Mouse (Mus musculus) ovary, postnatal 14 days (tissue): ENCODE measurements around the gene Psmc3.
"Not testable (repeated sequence)": the region's sequence is repeated elsewhere in the genome, so short reads cannot be mapped to it uniquely, and the experiment has no call there.

Source experiments
- DNase-seq: peaks from one replicate; pipeline ENCODE4 v3.0.0; 2022; ENCODE audit warnings: low spot score

Gene Psmc3

DNA sequence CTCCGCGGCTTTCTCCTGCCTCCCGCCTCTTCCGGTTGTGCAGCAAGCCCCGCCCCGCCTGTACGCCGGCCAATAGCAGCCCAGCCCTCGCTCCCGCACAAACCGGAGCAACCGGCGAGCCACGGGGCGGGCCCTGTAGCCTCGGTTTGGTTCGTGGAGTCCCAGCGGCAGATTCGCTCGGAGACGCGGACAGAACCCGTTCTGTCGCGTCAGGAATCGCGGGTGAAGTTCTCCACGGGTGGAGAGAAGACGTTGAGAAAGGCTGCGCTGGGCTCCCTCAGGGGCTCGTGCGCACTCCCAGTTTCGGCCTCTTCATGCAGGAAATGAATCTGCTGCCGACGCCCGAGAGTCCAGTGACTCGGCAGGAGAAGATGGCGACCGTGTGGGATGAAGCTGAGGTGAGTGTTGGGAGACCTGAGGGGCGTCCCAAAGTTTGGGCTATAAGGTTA, at the start of gene Psmc3:
Gene Psmc3, plus strand, starts transcription at position 76 of the 449 bp plus-strand sequence.
- peak; percentile 95 for DNase-seq

DNA sequence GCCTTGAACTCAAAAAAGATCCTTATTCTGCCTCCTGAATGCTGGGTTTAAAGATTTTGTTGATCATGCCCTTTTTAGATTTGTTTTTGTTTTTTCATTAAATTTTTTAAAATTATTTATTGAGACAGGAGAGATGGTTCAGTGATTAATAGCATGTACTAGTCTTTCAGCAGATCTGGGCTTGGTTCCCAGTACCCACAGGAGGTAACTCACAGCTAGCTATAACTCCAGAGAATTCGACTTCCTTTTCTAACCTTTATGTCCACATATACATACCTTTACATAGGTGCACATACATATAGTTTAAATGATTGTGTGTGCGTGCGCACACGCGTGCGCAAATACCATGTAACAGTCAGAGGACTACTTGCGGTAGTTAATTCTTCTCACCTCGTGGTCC, 45.3 kb upstream of the Psmc3 start:
- DNase-seq = no peak

GRCm38 (mm10) chr2:91013881-91014280, 39.9 kb upstream of the Psmc3 start:
- no peak for DNase-seq

DNA sequence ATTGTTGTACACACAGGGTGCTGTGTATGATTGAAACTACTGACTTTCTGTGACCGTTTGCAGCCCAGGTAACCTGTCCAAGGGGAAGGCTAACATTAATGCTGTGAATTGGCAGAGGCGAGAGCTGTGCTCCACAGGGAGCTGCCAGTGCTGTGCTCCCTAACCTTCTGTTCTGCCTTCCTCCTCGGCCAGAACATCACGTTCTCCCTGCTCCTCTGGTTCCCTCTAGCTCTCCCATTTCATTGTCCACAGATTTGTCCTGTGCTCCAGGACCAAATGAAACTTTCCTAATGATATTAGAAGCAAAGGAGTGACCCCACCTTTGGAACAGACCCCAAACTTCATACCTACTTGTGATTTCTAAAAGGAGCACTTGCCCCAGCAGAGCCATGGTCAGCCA, 38.4 kb upstream of the Psmc3 start:
- DNase-seq = no peak

DNA sequence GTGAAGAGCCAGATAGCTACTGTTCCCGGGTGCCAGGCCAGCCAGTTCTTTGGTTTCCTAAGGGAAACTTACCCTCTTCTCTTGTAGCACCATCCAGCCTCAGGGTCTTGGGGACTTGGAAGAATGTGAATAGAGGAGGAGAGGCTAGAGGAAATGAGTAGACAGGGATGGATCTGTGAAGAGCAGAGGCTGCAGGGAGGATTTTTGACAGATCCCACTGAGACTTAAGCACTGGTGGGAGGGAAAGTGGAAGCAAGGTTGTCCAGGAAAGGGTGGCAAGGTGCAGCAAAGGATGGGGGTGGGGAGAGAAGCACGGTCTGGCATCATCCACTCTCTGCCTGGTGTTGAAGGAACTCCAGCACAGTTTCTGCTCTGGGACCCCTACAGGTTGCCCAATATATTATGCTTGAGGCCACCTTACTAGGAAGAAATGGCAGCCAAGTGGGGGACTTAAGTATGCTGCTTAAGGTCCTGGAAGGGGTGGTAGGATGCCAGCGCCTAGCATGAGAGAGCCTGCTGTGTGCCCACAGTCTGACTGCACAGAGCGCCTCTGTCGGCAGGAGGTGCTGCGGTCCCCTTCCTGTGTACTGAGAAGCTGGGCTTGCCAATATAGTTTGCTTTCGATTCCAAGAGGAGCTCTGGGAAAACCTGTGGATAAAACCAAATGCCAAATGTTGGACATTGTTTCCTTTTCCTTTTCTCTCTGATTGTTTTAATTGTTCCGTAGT, 35.6 kb upstream of the Psmc3 start:
- no peak for DNase-seq

GRCm38 (mm10) chr2:91019911-91020310, 33.9 kb upstream of the Psmc3 start:
- no peak for DNase-seq

GRCm38 (mm10) chr2:91022266-91022665, 31.5 kb upstream of the Psmc3 start:
- not testable (repeated sequence) for DNase-seq

- no peak for DNase-seq
Observed at GRCm38 (mm10) chr2:91023131-91023530, 30.7 kb upstream of the Psmc3 start.

DNA sequence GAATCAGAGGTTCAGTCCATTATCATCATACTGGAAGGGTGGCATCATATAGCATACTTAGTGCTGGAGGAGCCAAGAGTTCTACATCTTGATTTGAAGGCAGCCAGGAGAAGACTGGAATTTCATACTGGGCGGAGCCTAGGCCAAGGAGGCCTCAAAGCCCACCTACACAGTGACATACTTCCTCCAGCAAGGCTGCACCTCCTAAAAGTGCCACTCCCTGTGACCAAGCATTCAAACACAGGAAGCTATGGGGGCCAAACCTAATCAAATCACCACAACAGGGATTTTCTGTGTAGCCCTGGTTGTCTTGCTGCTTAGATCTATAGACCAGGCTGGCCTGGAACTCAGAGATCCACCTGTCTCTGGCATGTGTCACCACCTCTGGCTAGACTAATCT, 29.9 kb upstream of the Psmc3 start:
- DNase-seq = no peak

DNA sequence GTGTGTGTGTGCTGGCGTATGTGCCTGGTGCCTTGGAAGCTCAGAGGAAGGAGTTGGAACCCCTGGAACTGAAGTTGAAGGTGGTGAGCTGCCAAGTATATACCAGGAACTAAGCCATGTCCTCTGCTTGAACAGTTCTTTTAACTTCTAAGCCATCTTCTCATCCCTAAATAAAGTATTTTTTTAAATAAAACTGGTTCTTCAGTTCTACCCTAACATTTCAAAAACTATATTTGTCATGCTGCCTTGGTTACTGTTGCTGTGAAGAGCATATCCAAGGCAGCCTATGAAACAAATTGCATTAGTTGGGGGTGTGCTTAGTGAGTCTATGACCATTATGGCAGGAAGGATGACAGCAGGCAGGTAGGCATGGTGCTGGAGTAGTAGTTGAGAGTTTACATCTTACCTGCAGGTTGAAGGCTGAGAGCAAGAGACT, 28.7 kb upstream of the Psmc3 start:
- no peak for DNase-seq

DNA sequence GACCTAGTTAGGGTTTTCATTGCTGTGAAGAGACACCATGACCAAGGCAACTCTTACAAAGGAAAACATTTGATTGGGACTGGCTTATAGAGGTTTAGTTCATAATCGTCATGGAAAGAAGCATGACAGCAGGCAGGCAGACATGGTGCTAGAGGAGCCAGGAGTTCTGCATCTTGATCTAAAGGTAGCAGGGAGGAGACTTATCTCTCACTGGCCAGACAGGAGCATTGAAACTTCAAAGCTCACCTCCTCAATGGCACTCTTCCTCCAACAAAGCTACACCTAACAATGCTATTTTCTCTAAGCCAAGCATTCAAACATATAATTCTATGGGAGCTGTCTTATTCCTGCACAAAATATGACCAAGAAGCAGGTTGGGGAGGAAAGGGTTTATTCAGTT, 27.3 kb upstream of the Psmc3 start:
- no peak for DNase-seq

DNA sequence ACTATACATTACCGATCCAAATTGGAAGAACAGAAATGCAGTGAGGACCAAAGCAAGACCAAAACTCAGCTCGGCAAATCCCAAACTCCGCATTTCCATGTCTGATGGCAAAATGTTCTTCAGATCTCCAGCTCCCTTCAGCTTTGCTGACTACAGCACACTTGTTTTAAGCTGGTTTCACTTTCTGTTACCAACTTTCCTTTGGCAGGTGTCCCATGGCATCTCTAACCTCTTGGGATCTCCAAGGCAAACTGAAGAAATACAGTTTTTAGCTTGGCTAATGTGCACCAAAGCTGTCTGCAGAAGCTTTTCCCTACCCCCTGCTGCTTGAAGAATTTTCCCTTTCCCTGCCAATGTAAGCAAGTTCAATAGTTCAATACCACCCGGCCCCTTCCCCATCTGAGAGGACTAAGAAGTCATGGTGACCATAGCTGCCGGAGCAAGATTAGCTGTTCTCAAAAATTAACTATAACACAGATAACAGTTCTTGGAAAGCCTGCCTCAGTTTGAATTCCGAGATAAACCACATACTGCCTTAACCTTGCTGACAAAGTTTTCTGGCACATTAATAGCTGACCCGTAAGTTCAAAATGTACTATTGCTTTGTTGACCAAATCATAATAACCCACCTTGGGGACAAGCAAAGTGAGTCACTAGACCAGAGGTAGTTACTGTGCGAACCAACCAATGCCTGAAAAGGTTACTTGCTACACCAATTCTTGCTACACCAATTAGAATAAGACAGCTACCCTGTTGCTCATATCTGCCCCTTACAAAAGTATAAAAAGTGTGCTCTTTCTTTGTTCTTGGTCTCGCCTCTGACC, 26.2 kb upstream of the Psmc3 start:
- peak; percentile 38 for DNase-seq

- no peak for DNase-seq
Observed at GRCm38 (mm10) chr2:91031216-91031615, 22.6 kb upstream of the Psmc3 start.

DNA sequence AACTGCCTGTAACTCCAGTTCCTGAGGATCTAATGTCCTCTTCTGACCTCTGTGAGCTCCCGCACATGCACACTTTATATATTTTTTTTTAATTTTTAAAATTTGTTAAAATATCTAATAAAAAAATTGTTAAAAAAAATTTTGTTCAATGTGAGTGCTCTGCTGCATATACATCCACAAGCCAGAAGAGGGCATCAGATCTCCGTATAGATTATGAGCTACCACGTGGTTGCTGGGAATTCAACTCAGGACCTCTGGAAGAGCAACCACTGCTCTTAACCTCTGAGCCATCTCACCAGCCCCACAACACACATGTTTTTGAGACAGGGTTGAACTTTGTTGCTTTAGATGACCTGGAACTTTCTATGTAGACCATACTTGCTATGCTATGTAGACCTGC, 20.8 kb upstream of the Psmc3 start:
- no peak for DNase-seq

GRCm38 (mm10) chr2:91035385-91035784, 18.4 kb upstream of the Psmc3 start, which contains the start of gene Rapsn:
TSS of gene Rapsn (plus strand) at chr2:91035620.
- no peak for DNase-seq

DNA sequence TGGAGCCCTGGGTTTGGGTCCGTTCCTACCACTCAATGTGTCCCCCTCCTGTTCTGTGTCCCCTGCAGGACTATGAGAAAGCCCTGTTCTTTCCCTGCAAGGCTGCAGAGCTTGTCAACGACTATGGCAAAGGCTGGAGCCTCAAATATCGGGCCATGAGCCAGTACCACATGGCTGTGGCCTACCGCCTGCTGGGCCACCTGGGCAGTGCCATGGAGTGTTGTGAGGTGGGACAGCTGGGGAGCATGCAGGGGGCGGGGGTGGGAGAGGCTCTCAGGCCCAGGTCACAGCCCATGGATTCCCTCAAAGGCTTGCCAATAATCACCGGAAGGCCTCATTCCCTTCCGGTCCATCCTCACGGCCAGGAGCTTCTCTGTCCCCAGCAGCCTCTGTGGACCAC, 12.0 kb upstream of the Psmc3 start:
- DNase-seq = no peak

GRCm38 (mm10) chr2:91042651-91043398, 11.0 kb upstream of the Psmc3 start:
- no peak for DNase-seq

- DNase-seq = no peak
Observed at GRCm38 (mm10) chr2:91044727-91045126, 9.1 kb upstream of the Psmc3 start.

GRCm38 (mm10) chr2:91045805-91046204, 8.0 kb upstream of the Psmc3 start:
- not testable (repeated sequence) for DNase-seq

GRCm38 (mm10) chr2:91047359-91047758, 6.5 kb upstream of the Psmc3 start:
- no peak for DNase-seq

DNA sequence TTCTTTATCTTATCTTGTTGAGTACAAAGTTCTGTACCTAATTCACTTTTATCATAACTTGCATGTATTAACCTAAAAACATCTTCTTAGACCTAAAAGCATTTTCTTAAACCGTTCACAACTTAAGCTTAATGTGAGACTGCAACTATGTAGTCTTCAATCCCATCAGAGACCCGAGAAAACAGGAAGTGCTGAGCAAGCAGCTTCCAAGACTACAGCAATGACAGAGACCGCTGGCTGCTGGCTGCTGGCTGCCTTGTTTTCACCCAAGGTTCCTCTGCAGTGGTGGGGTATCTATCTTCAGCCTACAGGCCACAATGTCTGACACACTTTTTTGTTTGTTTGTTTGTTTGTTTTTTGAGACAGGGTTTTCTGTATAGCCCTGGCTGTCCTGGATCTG, 1.9 kb upstream of the Psmc3 start:
- no peak for DNase-seq

GRCm38 (mm10) chr2:91052752-91053151, 1.1 kb upstream of the Psmc3 start:
- DNase-seq = no peak
